Mouse (Mus musculus) cerebellum, adult 2 months (tissue): ENCODE data around the gene Ppp1r14a. TPM values are rescaled to one million over a fixed set of nuclear protein-coding genes. Genes with fewer than 3 reads are reported as not detected.
A peak's percentile ranks its signal among the peaks of the same experiment; 100 is the strongest.

Source experiments
- DNase-seq, 2 experiments: peaks; one replicate each; pipeline ENCODE4 v3.0.0; 2021
- H3K27ac ChIP-seq: fragments of 200-500 bp; 2 replicates; pipeline ENCODE4 v1.5.1; 2012; ENCODE audit warnings: low read length, control low read depth, inconsistent platforms; ENCODE audit not compliant: insufficient read depth
- H3K27me3 ChIP-seq: fragments of 200-500 bp; 2 replicates; pipeline ENCODE4 v1.6.1; 2012; ENCODE audit warnings: inconsistent platforms, mild to moderate bottlenecking, low read length, moderate library complexity; ENCODE audit not compliant: control insufficient read depth, insufficient read depth
- H3K4me1 ChIP-seq: fragments of 200-500 bp; 2 replicates; pipeline ENCODE4 v1.6.1; 2011; ENCODE audit warnings: low read length; ENCODE audit not compliant: control insufficient read depth, insufficient read depth
- H3K4me3 ChIP-seq: fragments of 200-500 bp; replicated peaks from 2 replicates; pipeline ENCODE3; 2011; ENCODE audit warnings: mild to moderate bottlenecking, low read depth, low read length, control low read depth; ENCODE audit not compliant: insufficient read depth
- CTCF ChIP-seq: fragments of 200-500 bp; IDR thresholded peaks from 2 replicates; pipeline ENCODE4 v1.5.1; 2011; ENCODE audit warnings: low read depth, mild to moderate bottlenecking, control low read depth, low read length, moderate library complexity, borderline replicate concordance; ENCODE audit not compliant: insufficient read depth
- POLR2A ChIP-seq: fragments of 200-500 bp; IDR thresholded peaks from 2 replicates; pipeline ENCODE4 v1.6.1; 2011; ENCODE audit warnings: low read length, control low read depth, borderline replicate concordance; ENCODE audit not compliant: insufficient read depth
- WGBS: fragments of 180-500 bp; shearing (Covaris S2); methylation state at CpG from one replicate; pipeline ENCODE4 v1.1.7; 2018; 5-methylcytosine and 5-hydroxymethylcytosine counted together
- polyA plus RNA-seq: library from polyadenylated mRNA; depleted of rRNA; stranded (reverse); fragments of >200 nt; gene quantifications from 2 replicates; pipeline ENCODE4 v1.2.3, GENCODE M21; 2012

Ppp1r14a gene
- polyA plus RNA-seq, 1 experiment, result 99.7 TPM

GRCm38 (mm10) chr7:29307350-29308104, 18.4 kb downstream of the Ppp1r14a start:
- Histone ChIP-seq H3K27ac (no peak overlapping the region), H3K27me3 (no peaks in the 10 kb centered on the region), H3K4me1 (peaks cover 14% of the 10 kb centered on the region; the same call in 1 of the 2 replicates), H3K4me3 (peak overlapping the region; percentile 63)
- WGBS, result under 1% methylated on average over 42 of the region's 42 CpGs
- TF ChIP-seq CTCF (no peak), POLR2A (no peak)
- DNase-seq, result peak; percentile 96 to 97

- DNase-seq, result peak; percentile 72
- peaks cover 25% of the 10 kb centered on the region for H3K4me1 ChIP-seq
- WGBS, result under 1% methylated on average over 36 of the region's 36 CpGs
- no peak overlapping the region for H3K27ac ChIP-seq
- H3K27me3 ChIP-seq, result no peaks in the 10 kb centered on the region
- peak overlapping the region; percentile 55 for H3K4me3 ChIP-seq
- TF ChIP-seq CTCF, result no peak
- no peak for TF ChIP-seq POLR2A
Measured at GRCm38 (mm10) chr7:29309221-29309721, 20.2 kb downstream of the Ppp1r14a start.

GRCm38 (mm10) chr7:29309749-29310148, 20.6 kb downstream of the Ppp1r14a start:
- Histone ChIP-seq H3K4me1 (peaks cover 30% of the 10 kb centered on the region), H3K27me3 (no peaks in the 10 kb centered on the region), H3K4me3 (peak overlapping the region; percentile 55), H3K27ac (no peak overlapping the region)
- TF ChIP-seq POLR2A (no peak), CTCF (no peak)
- WGBS, result 12% methylated on average over 5 of the region's 5 CpGs
- no peak for DNase-seq

GRCm38 (mm10) chr7:29313051-29313450, 23.9 kb downstream of the Ppp1r14a start:
- TF ChIP-seq CTCF (no peak), POLR2A (no peak)
- no peak for DNase-seq
- 49% methylated on average over 9 of the region's 9 CpGs for WGBS
- Histone ChIP-seq H3K27ac (no peak overlapping the region), H3K4me1 (peaks cover 36% of the 10 kb centered on the region), H3K4me3 (no peak overlapping the region), H3K27me3 (no peaks in the 10 kb centered on the region)

DNA sequence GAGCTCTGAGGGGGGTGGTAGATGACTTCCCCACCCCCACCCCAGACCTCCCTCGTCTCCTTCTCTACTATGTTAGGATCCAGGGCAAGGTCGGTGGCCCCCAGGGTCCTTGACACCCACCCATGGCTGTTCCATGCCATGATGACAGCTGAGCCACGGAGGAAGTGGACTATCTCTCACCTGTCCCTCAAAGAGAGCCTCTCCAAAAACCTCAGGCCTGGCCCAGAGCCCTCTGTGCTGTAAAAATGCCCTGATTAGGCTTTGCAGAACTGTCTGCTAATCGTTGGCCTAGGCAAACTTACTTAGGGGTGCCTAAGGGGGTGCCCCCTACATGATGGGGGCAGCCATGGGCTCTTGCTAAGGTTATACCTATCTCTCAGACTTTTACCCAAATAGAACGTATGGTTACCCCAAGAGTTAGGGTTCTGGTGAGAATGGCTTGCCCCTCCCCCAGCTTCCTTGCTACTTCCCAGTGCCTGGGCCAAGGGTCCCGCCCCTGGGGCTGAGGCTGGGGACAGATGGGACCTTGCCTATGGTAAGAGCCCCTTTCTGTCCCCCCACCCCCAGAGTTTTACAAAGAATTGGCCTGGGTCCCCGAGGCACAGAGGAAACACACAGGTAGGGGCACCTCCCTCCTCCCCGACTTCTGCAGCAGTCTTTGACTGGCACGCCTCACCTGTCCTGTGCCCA, 24.6 kb downstream of the Ppp1r14a start:
- WGBS, result 36% methylated on average over 9 of the region's 9 CpGs

GRCm38 (mm10) chr7:29314844-29315628, 25.9 kb downstream of the Ppp1r14a start:
- 63% methylated on average over 13 of the region's 13 CpGs for WGBS
- Histone ChIP-seq H3K27me3 (no peaks in the 10 kb centered on the region), H3K4me1 (peaks cover 41% of the 10 kb centered on the region), H3K4me3 (no peak overlapping the region), H3K27ac (no peak overlapping the region)
- TF ChIP-seq POLR2A (no peak), CTCF (no peak)
- no peak for DNase-seq

More for the DNA sequence above, 24.6 kb downstream of the Ppp1r14a start:
- H3K4me3 ChIP-seq, result no peak overlapping the region
- no peak overlapping the region for H3K27ac ChIP-seq
- TF ChIP-seq CTCF (no peak), POLR2A (no peak)
- H3K4me1 ChIP-seq, result peaks cover 42% of the 10 kb centered on the region
- no peaks in the 10 kb centered on the region for H3K27me3 ChIP-seq
- no peak for DNase-seq

DNA sequence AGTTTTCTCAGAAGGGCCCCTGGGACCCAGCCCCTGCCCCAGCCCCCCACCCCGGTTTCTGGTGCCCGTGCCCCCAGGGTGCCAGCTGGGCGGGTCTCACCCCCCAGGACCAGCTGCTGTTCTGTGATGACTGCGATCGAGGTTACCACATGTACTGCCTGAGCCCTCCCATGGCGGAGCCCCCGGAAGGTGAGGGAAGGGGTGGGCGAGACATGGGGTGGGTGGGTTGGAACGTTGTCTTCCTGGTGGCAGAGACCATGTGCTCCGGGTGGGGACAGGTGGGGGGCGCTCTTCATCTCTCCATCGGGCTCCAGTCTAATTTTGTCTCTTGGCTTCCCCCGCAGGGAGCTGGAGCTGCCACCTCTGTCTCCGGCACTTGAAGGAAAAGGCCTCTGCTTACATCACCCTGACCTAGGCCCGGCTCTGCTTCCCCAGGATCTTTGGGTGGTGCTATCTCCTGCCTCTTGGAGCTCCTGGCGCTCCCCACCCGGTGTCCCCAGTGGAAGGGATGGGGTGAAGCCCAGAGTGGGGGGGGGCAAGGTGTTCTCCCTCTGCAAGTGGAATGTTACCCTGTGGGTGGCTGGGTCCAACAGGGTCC, 27.1 kb downstream of the Ppp1r14a start:
- DNase-seq, result no peak
- WGBS, result 53% methylated on average over 17 of the region's 17 CpGs
- no peak overlapping the region for H3K27ac ChIP-seq

More for the DNA sequence above, 27.1 kb downstream of the Ppp1r14a start:
- Histone ChIP-seq H3K4me1 (peaks cover 41% of the 10 kb centered on the region), H3K4me3 (no peak overlapping the region), H3K27me3 (no peaks in the 10 kb centered on the region)
- TF ChIP-seq POLR2A (no peak), CTCF (no peak)
